Mouse (Mus musculus): Measurements from ENCODE around the gene Gm21974. TPM values are rescaled to one million over a fixed set of nuclear protein-coding genes. Genes with fewer than 3 reads are reported as not detected.
A peak's percentile ranks its signal among the peaks of the same experiment; 100 is the strongest.

Gene Gm21974
- total and polyA plus RNA-seq, 3 experiments = not detected

DNA sequence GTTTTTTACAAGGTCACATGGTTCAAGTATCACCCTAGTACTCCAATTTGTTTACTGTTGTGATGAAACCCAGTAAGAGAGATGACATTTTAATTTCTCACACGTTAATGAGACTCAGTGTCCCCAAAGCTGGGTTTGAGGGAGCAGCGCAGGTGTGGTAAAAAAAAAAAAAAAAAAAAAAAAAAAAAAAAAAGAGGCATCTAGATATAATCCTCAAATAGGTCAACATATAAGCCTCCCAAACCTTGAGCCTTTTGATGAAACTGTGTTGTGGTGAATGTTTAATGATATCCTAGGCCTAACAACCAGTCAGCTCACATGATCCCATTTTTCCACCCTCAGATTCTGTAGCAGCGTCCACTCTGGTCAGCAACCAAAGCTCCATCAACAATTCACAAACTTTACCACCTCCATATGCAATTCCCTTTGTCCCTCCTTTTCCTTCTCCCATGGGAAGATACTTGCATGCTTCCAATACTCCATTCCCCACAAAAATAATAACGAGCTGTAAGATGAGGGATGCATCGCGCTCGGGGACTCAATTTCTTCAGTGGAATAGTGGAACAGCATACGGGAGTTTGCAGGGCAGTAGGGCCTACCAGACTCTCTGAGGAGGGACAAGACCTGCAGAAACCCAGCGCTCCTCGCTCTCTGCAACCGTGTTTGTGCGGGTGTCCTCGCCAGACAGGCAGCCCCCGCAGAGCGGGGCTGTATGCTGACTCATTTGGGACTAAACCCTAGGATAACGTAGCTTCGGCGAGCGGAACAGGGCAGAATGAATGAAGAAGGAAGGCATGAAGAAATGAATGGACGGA is 20.2 kb downstream of the Gm21974 start:
- H3K4me1 ChIP-seq (ENCODE audit: control insufficient read depth in 1 of 2, insufficient read depth in 2 of 2, low read length in 2 of 2) = peaks cover 4 to 23% of the 10 kb centered on the region in 2 experiments
- H3K9ac ChIP-seq (ENCODE audit: control insufficient read depth, low read depth, low read length, poor library complexity, severe bottlenecking) = peak overlapping the region; percentile 90
- H3K36me3 ChIP-seq (ENCODE audit: control insufficient read depth in 1 of 2, insufficient read depth in 2 of 2, low read length in 2 of 2) = peaks cover 0 to 26% of the 10 kb centered on the region in 2 experiments
- no peaks in the 10 kb centered on the region for H3K27me3 ChIP-seq (ENCODE audit: control insufficient read depth in 1 of 2, insufficient read depth in 2 of 2, low read length in 2 of 2)
- TF ChIP-seq ZNF384 (IDR thresholded peaks at IDR 0.05; ENCODE audit: low read depth, low read length) (peak; percentile 80), MYB (IDR thresholded peaks at IDR 0.05; ENCODE audit: low read depth, low read length) (no peak), CHD1 (IDR thresholded peaks at IDR 0.05; ENCODE audit: low read depth, low read length) (peak; percentile 53; the same call in 1 of the 2 replicates), SIN3A (IDR thresholded peaks at IDR 0.05; ENCODE audit: low read length) (no peak), MXI1 (IDR thresholded peaks at IDR 0.05; ENCODE audit: low read depth, low read length) (peak; percentile 15; the same call in 1 of the 2 replicates)
- no peaks in the 10 kb centered on the region for H3K9me3 ChIP-seq (replicated peaks; ENCODE audit: insufficient read depth, low read length)
- no peak for DNase-seq (ENCODE audit: low read depth, low spot score)
- peaks cover 53% of the 10 kb centered on the region for H3K79me2 ChIP-seq (ENCODE audit: control insufficient read depth, insufficient read depth, low read length, poor library complexity)
- H3K27ac ChIP-seq (ENCODE audit: control insufficient read depth, low read depth, low read length) = peak overlapping the region; percentile 85
- H3K4me3 ChIP-seq (ENCODE audit: control insufficient read depth in 1 of 2, insufficient read depth in 1 of 2, low read depth in 2 of 2, low read length in 2 of 2) = peak overlapping the region; percentile 81 to 86

DNA sequence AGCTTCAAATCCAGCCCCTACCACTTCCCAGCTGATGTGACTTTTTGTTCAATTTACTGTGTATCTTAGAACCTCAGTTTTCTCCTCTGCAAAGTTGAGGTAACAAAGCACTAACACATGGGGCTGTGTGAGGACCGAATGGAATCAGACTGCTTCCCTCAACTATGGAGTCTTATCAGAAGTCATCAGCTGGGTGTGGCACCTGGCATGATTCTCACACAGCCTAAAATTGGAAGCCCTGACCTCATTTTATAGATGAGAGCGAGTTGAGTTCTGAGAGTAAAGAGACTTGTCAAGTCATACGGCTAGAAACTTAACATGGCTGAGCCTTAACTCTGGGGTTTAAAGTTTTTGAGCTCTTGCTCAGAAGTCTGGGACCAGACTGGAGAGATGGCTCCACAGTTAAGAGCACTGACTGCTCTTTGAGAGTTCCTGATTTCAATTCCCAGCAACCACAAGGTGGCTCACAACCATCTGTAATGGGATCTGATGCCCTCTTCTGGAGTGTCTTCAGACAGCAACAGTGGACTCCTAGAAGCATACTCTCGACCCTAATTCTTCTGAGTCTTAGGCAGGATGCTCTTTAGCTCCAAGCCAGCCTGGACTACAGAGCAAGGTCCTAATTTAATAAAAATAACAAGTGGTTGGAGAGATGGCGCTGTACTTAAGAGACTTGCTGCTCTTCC is 25.0 kb downstream of the Gm21974 start:
- peaks cover 6 to 16% of the 10 kb centered on the region in 2 experiments for H3K4me1 ChIP-seq (ENCODE audit: control insufficient read depth in 1 of 2, insufficient read depth in 2 of 2, low read length in 2 of 2)
- H3K36me3 ChIP-seq (ENCODE audit: control insufficient read depth in 1 of 2, insufficient read depth in 2 of 2, low read length in 2 of 2) = peaks cover 2 to 21% of the 10 kb centered on the region in 2 experiments; a peak in 3 of 4 replicates
- H3K9me3 ChIP-seq (replicated peaks; ENCODE audit: insufficient read depth, low read length) = no peaks in the 10 kb centered on the region
- no peaks in the 10 kb centered on the region for H3K27me3 ChIP-seq (ENCODE audit: control insufficient read depth in 1 of 2, insufficient read depth in 2 of 2, low read length in 2 of 2)
- DNase-seq (ENCODE audit: low read depth, low spot score) = peak; percentile 67
- no peak overlapping the region for H3K4me3 ChIP-seq (ENCODE audit: control insufficient read depth in 1 of 2, insufficient read depth in 1 of 2, low read depth in 2 of 2, low read length in 2 of 2)
- H3K79me2 ChIP-seq (ENCODE audit: control insufficient read depth, insufficient read depth, low read length, poor library complexity) = peaks cover 13% of the 10 kb centered on the region
- H3K27ac ChIP-seq (ENCODE audit: control insufficient read depth, low read depth, low read length) = no peak overlapping the region
- no peak overlapping the region for H3K9ac ChIP-seq (ENCODE audit: control insufficient read depth, low read depth, low read length, poor library complexity, severe bottlenecking)
- no peak for TF ChIP-seq TAL1 (IDR thresholded peaks at IDR 0.05; ENCODE audit: low read length)
- TF ChIP-seq ETS1 (IDR thresholded peaks at IDR 0.05; ENCODE audit: low read depth, low read length) = peak; percentile 63
- TF ChIP-seq GATA1 (IDR thresholded peaks at IDR 0.05; ENCODE audit: low read depth, low read length) = peak; percentile 48
- TF ChIP-seq MXI1 (IDR thresholded peaks at IDR 0.05; ENCODE audit: low read depth, low read length) = peak; percentile 45; the same call in 1 of the 2 replicates
- no peak for TF ChIP-seq ELF1 (IDR thresholded peaks at IDR 0.05; ENCODE audit: low read depth, low read length)
- no peak for TF ChIP-seq MYB (IDR thresholded peaks at IDR 0.05; ENCODE audit: low read depth, low read length)
- 0 out of 2 replicates have a peak, but pooled peaks have one; percentile 16 for TF ChIP-seq KAT2A (conservative IDR thresholded peaks at IDR 0.05; ENCODE audit: low read depth, low read length)
- peak; percentile 71 for TF ChIP-seq SMC3 (IDR thresholded peaks at IDR 0.05; ENCODE audit: low read depth, low read length)
- TF ChIP-seq RAD21 (IDR thresholded peaks at IDR 0.05; ENCODE audit: low read depth, low read length) = peak; percentile 42
- no peak for TF ChIP-seq ZMIZ1 (IDR thresholded peaks at IDR 0.05; ENCODE audit: low read depth, low read length)
- peak; percentile 44 for TF ChIP-seq SIN3A (IDR thresholded peaks at IDR 0.05; ENCODE audit: low read length)
- no peak; the same call in 1 of the 2 replicates for TF ChIP-seq TCF12 (IDR thresholded peaks at IDR 0.05; ENCODE audit: low read depth, low read length)
- no peak for TF ChIP-seq MAZ (IDR thresholded peaks at IDR 0.05; ENCODE audit: low read depth, low read length)
- no peak for TF ChIP-seq GABPA (IDR thresholded peaks at IDR 0.05; ENCODE audit: low read depth, low read length)
- TF ChIP-seq MEF2A (IDR thresholded peaks at IDR 0.05; ENCODE audit: extremely low read depth, insufficient replicate concordance, low read depth, low read length, poor library complexity, severe bottlenecking) = no peak
- no peak for TF ChIP-seq UBTF (IDR thresholded peaks at IDR 0.05; ENCODE audit: borderline replicate concordance, insufficient read depth, low read depth, low read length)
- TF ChIP-seq E2F4 (IDR thresholded peaks at IDR 0.05; ENCODE audit: borderline replicate concordance, low read depth, low read length) = no peak
- TF ChIP-seq NRF1 (IDR thresholded peaks at IDR 0.05; ENCODE audit: insufficient read depth, low read depth, low read length, poor library complexity, severe bottlenecking) = no peak
- TF ChIP-seq HCFC1 (IDR thresholded peaks at IDR 0.05; ENCODE audit: low read depth, low read length) = no peak
- TF ChIP-seq EP300 (IDR thresholded peaks at IDR 0.05; ENCODE audit: low read depth in 1 of 2, low read length in 2 of 2) = peak; percentile 7 to 24; a peak in 1 of 4 replicates
- no peak for TF ChIP-seq MAX (IDR thresholded peaks at IDR 0.05; ENCODE audit: low read length)
- no peak for TF ChIP-seq POLR2AphosphoS5 (IDR thresholded peaks at IDR 0.05; ENCODE audit: borderline replicate concordance, low read depth, low read length)
- no peak for TF ChIP-seq TBP (IDR thresholded peaks at IDR 0.05; ENCODE audit: low read depth, low read length)
- TF ChIP-seq ZKSCAN1 (IDR thresholded peaks at IDR 0.05; ENCODE audit: low read depth, low read length) = no peak
- TF ChIP-seq CHD1 (IDR thresholded peaks at IDR 0.05; ENCODE audit: low read depth, low read length) = no peak
- TF ChIP-seq CHD2 (IDR thresholded peaks at IDR 0.05; ENCODE audit: low read length) = no peak

Measured in MEL (cell line).